Mouse (Mus musculus) c-Kit-positive CD71-negative TER-119-negative erythroid progenitor cells, embryonic 14.5 days (primary cell): ENCODE data around the gene Utrn.

Source experiments
- DNase-seq: peaks from one replicate; pipeline ENCODE4 v3.0.0-alpha.2; 2013; ENCODE audit warnings: low read depth

Gene Utrn

GRCm38 (mm10) chr10:12836048-12836816 is 32.9 kb downstream of the Utrn start:
- DNase-seq, result no peak

- DNase-seq, result no peak
Observed at GRCm38 (mm10) chr10:12834215-12834614, 35.0 kb downstream of the Utrn start.

GRCm38 (mm10) chr10:12832163-12832562 is 37.0 kb downstream of the Utrn start:
- DNase-seq, result no peak

- no peak for DNase-seq
Observed at GRCm38 (mm10) chr10:12827778-12828177, 41.4 kb downstream of the Utrn start.

- DNase-seq, result no peak
Observed at GRCm38 (mm10) chr10:12827306-12827705, 41.9 kb downstream of the Utrn start.

- no peak for DNase-seq
Observed at GRCm38 (mm10) chr10:12826760-12827281, 42.3 kb downstream of the Utrn start.

GRCm38 (mm10) chr10:12824386-12824785 is 44.8 kb downstream of the Utrn start:
- DNase-seq, result no peak

- DNase-seq, result no peak
Observed at GRCm38 (mm10) chr10:12823437-12824219, 45.5 kb downstream of the Utrn start.

- DNase-seq, result no peak
Observed at GRCm38 (mm10) chr10:12820978-12821735, 48.0 kb downstream of the Utrn start.

- no peak for DNase-seq
Observed at GRCm38 (mm10) chr10:12817409-12817808, 51.8 kb downstream of the Utrn start.

GRCm38 (mm10) chr10:12816530-12816929 is 52.6 kb downstream of the Utrn start:
- no peak for DNase-seq

GRCm38 (mm10) chr10:12814411-12814810 is 54.8 kb downstream of the Utrn start:
- no peak for DNase-seq

- no peak for DNase-seq
Observed at GRCm38 (mm10) chr10:12813881-12814280, 55.3 kb downstream of the Utrn start.

- no peak for DNase-seq
Observed at GRCm38 (mm10) chr10:12813211-12813811, 55.9 kb downstream of the Utrn start.

GRCm38 (mm10) chr10:12812680-12813079 is 56.5 kb downstream of the Utrn start:
- DNase-seq, result no peak

- DNase-seq, result no peak
Observed at GRCm38 (mm10) chr10:12810816-12811215, 58.3 kb downstream of the Utrn start.

GRCm38 (mm10) chr10:12809702-12810101 is 59.5 kb downstream of the Utrn start:
- DNase-seq, result no peak

- no peak for DNase-seq
Observed at GRCm38 (mm10) chr10:12808467-12808866, 60.7 kb downstream of the Utrn start.

- no peak for DNase-seq
Observed at GRCm38 (mm10) chr10:12807706-12808105, 61.5 kb downstream of the Utrn start.

GRCm38 (mm10) chr10:12805826-12806225 is 63.3 kb downstream of the Utrn start:
- DNase-seq, result no peak

- no peak for DNase-seq
Observed at GRCm38 (mm10) chr10:12803939-12804338, 65.2 kb downstream of the Utrn start.

- DNase-seq, result no peak
Observed at GRCm38 (mm10) chr10:12799416-12799815, 69.7 kb downstream of the Utrn start.
